Mouse (Mus musculus) heart, embryonic 15.5 days (tissue): ENCODE measurements around the gene Glo1. TPM values are rescaled to one million over a fixed set of nuclear protein-coding genes. Genes with fewer than 3 reads are reported as not detected.
"Not testable (repeated sequence)": the region's sequence is repeated elsewhere in the genome, so short reads cannot be mapped to it uniquely, and the experiment has no call there.

ENCODE experiments used
- ATAC-seq: fragments of 200-750 bp; cut with Nextera tagmentation; replicated peaks from 2 replicates; pipeline ENCODE4 v1.8.0; 2017; ENCODE audit warnings: low read depth, moderate TSS enrichment; ENCODE audit not compliant: insufficient number of reproducible peaks, insufficient read depth, low FRiP score
- H3K27ac ChIP-seq: fragments of 300-500 bp; sonication (generic); 2 replicates; pipeline ENCODE4 v1.5.1; 2015; ENCODE audit warnings: mild to moderate bottlenecking, inconsistent platforms
- H3K27me3 ChIP-seq: fragments of 300-500 bp; sonication (generic); 2 replicates; pipeline ENCODE4 v1.6.1; 2015; ENCODE audit warnings: inconsistent platforms
- H3K36me3 ChIP-seq: fragments of 300-500 bp; sonication (generic); 2 replicates; pipeline ENCODE4 v1.6.1; 2015; ENCODE audit warnings: mild to moderate bottlenecking, inconsistent platforms
- H3K4me1 ChIP-seq: fragments of 300-500 bp; sonication (generic); replicated peaks from 2 replicates; pipeline ENCODE4 v1.6.1; 2015; ENCODE audit warnings: inconsistent platforms
- H3K4me2 ChIP-seq: fragments of 300-500 bp; sonication (generic); 2 replicates; pipeline ENCODE4 v1.6.1; 2015; ENCODE audit warnings: inconsistent platforms, mild to moderate bottlenecking, moderate library complexity
- H3K4me3 ChIP-seq: fragments of 300-500 bp; sonication (generic); 2 replicates; pipeline ENCODE4 v1.5.1; 2015; ENCODE audit warnings: mild to moderate bottlenecking, inconsistent platforms
- H3K9ac ChIP-seq: fragments of 300-500 bp; sonication (generic); 2 replicates; pipeline ENCODE4 v1.6.1; 2015; ENCODE audit warnings: mild to moderate bottlenecking, inconsistent platforms
- H3K9me3 ChIP-seq: fragments of 300-500 bp; sonication (generic); replicated peaks from 2 replicates; pipeline ENCODE4 v1.6.1; 2016; ENCODE audit warnings: inconsistent platforms
- WGBS: fragments of 180-500 bp; shearing (Covaris S2); methylation state at CpG from one replicate; pipeline ENCODE4 v1.1.7; 2015; ENCODE audit warnings: mixed read lengths; 5-methylcytosine and 5-hydroxymethylcytosine counted together
- polyA plus RNA-seq: library from polyadenylated mRNA; unstranded; fragments of >200 nt; fragmentation: Nextera tagmentation; extraction: Ambion mirVana; gene quantifications from 2 replicates; pipeline ENCODE4 v1.2.1, GENCODE M21; 2015

Gene Glo1
- polyA plus RNA-seq, 1 experiment from 2014 or later, result 196 TPM

DNA sequence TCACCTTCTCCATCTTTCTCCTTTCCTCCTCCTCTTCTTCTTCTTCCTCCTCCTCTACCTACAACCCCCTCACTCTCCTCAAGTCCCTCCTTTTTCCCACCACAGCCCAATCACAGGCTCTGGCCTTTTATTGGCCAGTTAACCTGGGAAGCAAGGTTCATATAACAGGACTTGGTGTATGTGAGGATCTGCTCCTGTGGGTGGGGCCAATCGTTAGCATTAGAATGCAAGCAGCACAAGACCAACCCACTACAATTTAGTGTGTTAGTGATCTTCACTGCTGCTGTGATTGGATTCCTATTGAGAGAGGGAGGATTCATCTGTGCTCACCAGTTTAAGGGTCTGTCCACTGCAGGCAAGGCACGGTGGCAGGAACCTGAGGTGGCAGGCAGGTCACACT lies 12.3 kb upstream of the Glo1 start:
- no peak overlapping the region for H3K27ac ChIP-seq
- H3K9me3 ChIP-seq, result no peaks in the 10 kb centered on the region
- H3K4me3 ChIP-seq, result no peak overlapping the region
- H3K4me1 ChIP-seq, result peaks cover 4% of the 10 kb centered on the region
- no peak overlapping the region for H3K9ac ChIP-seq
- ATAC-seq, result no peak
- H3K27me3 ChIP-seq, result no peaks in the 10 kb centered on the region
- 66% methylated on average over 2 of the region's 2 CpGs for WGBS
- H3K36me3 ChIP-seq, result no peaks in the 10 kb centered on the region
- H3K4me2 ChIP-seq, result no peak overlapping the region

DNA sequence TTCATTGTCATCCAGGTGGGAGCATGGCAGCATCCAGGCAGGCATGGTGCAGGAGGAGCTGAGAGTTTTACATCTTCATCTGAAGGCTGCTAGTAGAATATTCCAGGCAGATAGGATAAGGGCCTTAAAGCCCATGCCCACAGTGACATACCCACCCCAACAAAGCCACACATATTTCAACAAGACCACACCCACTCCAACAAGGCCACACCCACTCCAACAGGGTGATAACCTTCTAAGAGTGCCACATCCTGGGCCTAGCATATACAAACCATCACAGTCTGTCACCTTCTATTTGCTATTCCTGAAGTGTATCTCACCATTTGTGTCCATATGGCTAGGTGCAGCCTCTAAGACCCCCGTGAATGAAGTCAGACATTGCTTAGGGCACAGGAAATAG lies 11.0 kb upstream of the Glo1 start:
- Histone ChIP-seq H3K27ac (no peak overlapping the region), H3K4me3 (no peak overlapping the region), H3K9ac (no peak overlapping the region), H3K36me3 (no peaks in the 10 kb centered on the region), H3K27me3 (no peaks in the 10 kb centered on the region), H3K4me1 (peaks cover 4% of the 10 kb centered on the region), H3K4me2 (no peak overlapping the region), H3K9me3 (no peaks in the 10 kb centered on the region)
- WGBS, result 47% methylated on average over 1 of the region's 1 CpGs
- ATAC-seq, result no peak

DNA sequence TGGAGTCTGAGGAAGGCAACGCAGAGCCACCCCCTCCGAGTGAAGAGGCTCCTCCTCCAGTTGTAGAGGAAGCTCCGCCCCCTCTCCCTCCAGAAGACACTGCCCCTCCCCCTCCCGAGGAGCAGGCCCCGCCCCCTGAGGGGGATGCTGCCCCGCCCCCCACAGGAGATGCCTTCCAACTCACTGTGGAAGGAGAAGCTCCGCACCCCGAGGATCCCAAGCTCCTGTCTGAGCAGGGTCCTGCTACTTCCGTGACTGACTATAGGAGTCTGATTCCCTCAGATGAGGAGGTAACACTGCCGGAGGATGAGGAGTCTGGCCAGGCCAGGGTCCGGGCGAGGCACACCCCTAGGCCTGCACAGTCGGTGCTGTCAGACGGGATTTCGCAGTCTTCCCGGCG lies 8.7 kb upstream of the Glo1 start:
- peak overlapping the region; percentile 42 for H3K4me3 ChIP-seq

DNA sequence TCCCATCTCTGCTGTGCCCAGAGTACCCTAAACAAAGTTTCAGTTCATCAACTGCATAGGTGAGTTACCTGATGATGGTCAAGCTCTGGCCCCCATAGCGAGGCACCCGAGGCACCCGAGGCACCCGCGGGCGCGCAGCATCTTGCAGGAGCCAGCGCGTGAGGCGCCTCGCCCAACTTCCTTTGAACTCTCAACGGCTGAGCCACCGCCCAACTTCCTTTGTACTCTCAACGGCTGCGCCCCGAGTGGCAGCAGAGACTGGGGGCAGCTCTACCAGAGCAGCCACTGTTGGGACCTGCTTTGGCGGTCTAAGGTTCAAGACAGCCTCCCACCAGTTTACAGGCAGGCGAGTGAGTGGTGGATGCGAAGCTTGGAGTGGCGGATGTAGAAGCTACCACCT lies 2.5 kb downstream of the Glo1 start, which contains the start of gene Dnah8:
Dnah8 (plus strand) TSS at position 223 of the 400 bp plus-strand sequence.
- no CpG with 5 or more reads among the region's 20 CpGs for WGBS
- ATAC-seq, result 0 out of 2 replicates have a peak, but pooled peaks have one; percentile 27
- not testable (repeated sequence) for H3K36me3 ChIP-seq

More for the DNA sequence above, 8.7 kb upstream of the Glo1 start:
- ATAC-seq, result no peak
- H3K36me3 ChIP-seq, result no peaks in the 10 kb centered on the region
- 15% methylated on average over 16 of the region's 17 CpGs for WGBS
- peak overlapping the region; percentile 57 for H3K4me2 ChIP-seq
- no peaks in the 10 kb centered on the region for H3K27me3 ChIP-seq
- H3K4me1 ChIP-seq, result peaks cover 4% of the 10 kb centered on the region
- 0 out of 2 replicates have a peak overlapping the region, but pooled peaks have one; percentile 4 for H3K9ac ChIP-seq
- no peak overlapping the region for H3K27ac ChIP-seq
- H3K9me3 ChIP-seq, result no peaks in the 10 kb centered on the region

DNA sequence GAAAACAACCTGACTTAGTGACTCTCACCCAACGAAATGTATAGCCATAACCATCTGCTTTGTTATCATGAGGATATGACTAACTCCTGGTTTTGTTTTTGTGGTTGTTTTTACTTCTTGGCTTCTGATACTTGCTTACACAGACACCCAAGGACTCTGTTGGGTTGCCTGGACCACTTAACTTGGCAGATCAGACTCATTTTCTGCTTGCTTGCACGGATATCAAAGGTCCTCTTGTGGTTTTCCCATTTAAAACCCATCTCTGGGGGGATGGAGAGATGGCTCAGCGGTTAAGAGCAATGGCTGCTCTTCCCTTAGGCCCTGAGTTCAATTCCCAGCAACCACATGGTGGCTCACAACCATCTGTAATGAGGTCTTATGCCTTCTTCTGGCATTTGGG lies 3.5 kb downstream of the Glo1 start:
- no peaks in the 10 kb centered on the region for H3K36me3 ChIP-seq
- H3K9me3 ChIP-seq, result no peaks in the 10 kb centered on the region
- H3K4me3 ChIP-seq, result no peak overlapping the region
- no peak overlapping the region for H3K4me2 ChIP-seq
- no peaks in the 10 kb centered on the region for H3K4me1 ChIP-seq
- H3K27me3 ChIP-seq, result no peaks in the 10 kb centered on the region
- no peak for ATAC-seq
- WGBS, result 85% methylated on average over 3 of the region's 3 CpGs
- no peak overlapping the region for H3K9ac ChIP-seq
- H3K27ac ChIP-seq, result no peak overlapping the region

More for the DNA sequence above, 2.5 kb downstream of the Glo1 start, which contains the start of gene Dnah8:
- not testable (repeated sequence) for H3K27me3 ChIP-seq, H3K4me1 ChIP-seq, H3K4me3 ChIP-seq, H3K9ac ChIP-seq, H3K4me2 ChIP-seq, H3K9me3 ChIP-seq, H3K27ac ChIP-seq

DNA sequence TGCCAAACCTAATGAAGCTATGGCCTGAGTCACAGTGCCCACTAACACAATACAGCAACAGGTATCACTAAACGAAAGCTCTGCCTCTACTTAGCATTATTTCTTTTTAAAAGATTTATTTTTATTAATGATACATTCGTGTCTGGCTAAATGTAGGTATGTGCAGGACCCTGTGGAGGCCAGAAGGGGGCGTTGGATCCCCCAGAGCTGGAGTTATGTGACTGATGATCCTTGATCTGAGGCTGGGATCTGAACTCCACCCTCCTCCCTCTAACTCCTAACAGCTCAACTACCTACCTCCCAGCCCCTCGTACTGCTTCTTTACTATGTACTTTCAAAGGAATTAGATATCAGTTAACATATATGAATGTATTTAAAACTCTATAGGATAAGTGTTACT lies 5.2 kb downstream of the Glo1 start:
- H3K36me3 ChIP-seq, result no peaks in the 10 kb centered on the region
- no peak for ATAC-seq
- H3K4me3 ChIP-seq, result no peak overlapping the region
- H3K9me3 ChIP-seq, result no peaks in the 10 kb centered on the region
- 64% methylated on average over 4 of the region's 4 CpGs for WGBS
- H3K27ac ChIP-seq, result no peak overlapping the region
- no peak overlapping the region for H3K4me2 ChIP-seq
- no peaks in the 10 kb centered on the region for H3K27me3 ChIP-seq
- H3K4me1 ChIP-seq, result no peaks in the 10 kb centered on the region
- H3K9ac ChIP-seq, result no peak overlapping the region

DNA sequence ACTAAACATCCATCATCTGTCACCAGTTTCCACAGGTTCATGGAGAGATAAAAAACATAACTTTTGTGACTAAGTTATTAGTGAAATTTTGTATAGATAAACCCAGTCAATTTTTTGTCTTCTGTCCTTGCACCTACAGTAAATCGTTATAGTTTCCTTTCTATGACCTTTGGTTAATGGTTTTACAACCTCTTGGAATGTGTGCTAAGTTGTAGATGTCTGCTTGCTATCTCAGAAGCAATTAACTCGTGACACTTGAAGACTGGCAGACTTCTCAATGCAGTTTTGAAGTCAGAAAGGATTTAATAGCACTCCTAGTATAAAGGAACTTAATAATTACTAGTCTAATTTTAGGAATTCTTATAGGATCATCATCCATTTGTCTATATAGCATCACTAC lies 6.1 kb downstream of the Glo1 start:
- no peak overlapping the region for H3K4me2 ChIP-seq
- 53% methylated on average over 2 of the region's 2 CpGs for WGBS
- no peak overlapping the region for H3K4me3 ChIP-seq
- no peak overlapping the region for H3K9ac ChIP-seq
- no peaks in the 10 kb centered on the region for H3K4me1 ChIP-seq
- no peaks in the 10 kb centered on the region for H3K36me3 ChIP-seq
- no peak for ATAC-seq
- no peaks in the 10 kb centered on the region for H3K27me3 ChIP-seq
- H3K27ac ChIP-seq, result no peak overlapping the region
- no peaks in the 10 kb centered on the region for H3K9me3 ChIP-seq

DNA sequence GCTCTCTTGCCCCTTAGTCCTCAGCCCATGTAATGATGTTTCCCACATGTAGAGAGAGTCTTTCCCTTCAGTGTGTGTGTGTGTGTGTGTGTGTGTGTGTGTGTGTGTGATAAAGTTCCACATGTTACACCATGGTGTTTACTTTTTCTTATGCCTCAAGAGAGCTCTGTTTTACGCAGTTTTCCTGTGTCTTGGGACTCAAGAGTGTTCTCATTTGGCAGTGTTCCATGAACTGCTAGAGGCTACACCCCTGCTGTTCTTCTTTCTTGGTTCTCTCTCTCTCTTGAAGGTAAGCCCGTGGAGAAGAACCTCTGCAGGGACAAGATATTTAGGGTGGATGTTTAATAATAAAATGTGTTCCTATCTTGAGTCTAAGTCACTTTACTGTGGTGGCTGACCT lies 7.5 kb downstream of the Glo1 start:
- Histone ChIP-seq H3K36me3 (no peaks in the 10 kb centered on the region), H3K4me2 (no peak overlapping the region), H3K4me3 (no peak overlapping the region), H3K4me1 (no peaks in the 10 kb centered on the region), H3K9me3 (no peaks in the 10 kb centered on the region), H3K27me3 (no peaks in the 10 kb centered on the region), H3K27ac (no peak overlapping the region), H3K9ac (no peak overlapping the region)
- ATAC-seq, result no peak
- WGBS, result 54% methylated on average over 2 of the region's 2 CpGs

DNA sequence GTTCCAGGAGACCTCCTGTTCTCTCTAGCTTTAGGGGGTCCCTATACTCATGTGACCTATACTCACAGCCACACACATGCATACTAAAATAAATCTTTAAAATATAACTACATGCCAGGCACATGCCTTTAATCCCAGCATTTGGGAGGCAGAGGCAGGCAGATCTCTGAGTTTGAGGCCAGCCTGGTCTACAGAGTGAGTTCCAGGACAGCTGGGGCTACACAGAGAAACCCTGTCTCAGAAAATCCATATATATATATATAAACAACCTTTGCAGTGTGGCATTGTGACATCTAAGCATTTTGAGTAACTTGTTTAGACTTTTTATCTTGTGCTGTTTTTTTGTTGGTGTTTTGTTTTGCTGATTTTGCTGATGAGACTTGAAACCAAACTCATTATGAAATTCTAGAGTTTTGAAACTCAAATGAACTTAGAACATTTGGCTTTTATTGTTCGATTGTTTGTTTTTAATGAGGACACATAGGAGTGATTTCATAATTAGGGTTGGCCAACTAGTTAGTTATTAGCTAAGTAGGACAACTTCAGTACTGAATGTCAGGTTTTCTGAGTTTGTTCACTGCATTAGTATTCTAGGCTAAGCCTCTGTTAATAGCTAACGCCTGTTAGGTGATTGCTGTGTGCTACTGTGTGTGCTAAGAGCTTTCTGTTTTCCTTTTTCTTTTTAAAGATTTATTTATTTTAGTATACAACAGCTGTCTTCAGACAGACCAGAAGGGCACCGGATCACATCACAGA lies 8.4 kb downstream of the Glo1 start:
- no peak overlapping the region for H3K27ac ChIP-seq
- H3K4me1 ChIP-seq, result no peaks in the 10 kb centered on the region
- no peaks in the 10 kb centered on the region for H3K9me3 ChIP-seq
- H3K36me3 ChIP-seq, result no peaks in the 10 kb centered on the region
- no peak for ATAC-seq
- no peak overlapping the region for H3K4me2 ChIP-seq
- 80% methylated on average over 3 of the region's 3 CpGs for WGBS
- no peak overlapping the region for H3K9ac ChIP-seq
- no peaks in the 10 kb centered on the region for H3K27me3 ChIP-seq
- no peak overlapping the region for H3K4me3 ChIP-seq

DNA sequence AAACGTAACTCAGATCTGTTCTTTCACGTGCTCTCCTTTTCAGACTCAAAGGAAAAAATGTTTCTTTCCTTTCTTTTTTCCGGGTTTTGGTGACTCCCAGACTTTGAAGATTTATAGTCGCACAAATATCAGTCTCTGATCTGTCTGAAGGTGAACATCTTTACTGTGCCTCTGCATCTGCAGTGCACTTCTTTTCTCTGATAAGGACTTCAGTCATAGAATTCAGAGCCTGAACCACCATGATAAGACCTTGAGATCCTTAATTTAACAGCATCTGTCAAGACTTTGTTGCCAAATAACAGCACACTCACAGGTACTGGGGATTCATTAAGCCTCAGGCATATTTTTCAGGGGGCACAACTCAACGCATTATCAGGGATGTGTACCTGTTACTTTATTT lies 10.5 kb downstream of the Glo1 start:
- Histone ChIP-seq H3K9me3 (no peaks in the 10 kb centered on the region), H3K36me3 (no peaks in the 10 kb centered on the region), H3K4me2 (no peak overlapping the region), H3K4me3 (no peak overlapping the region), H3K9ac (no peak overlapping the region), H3K27ac (no peak overlapping the region), H3K27me3 (no peaks in the 10 kb centered on the region), H3K4me1 (peaks cover 3% of the 10 kb centered on the region)
- 82% methylated on average over 5 of the region's 5 CpGs for WGBS
- ATAC-seq, result no peak

DNA sequence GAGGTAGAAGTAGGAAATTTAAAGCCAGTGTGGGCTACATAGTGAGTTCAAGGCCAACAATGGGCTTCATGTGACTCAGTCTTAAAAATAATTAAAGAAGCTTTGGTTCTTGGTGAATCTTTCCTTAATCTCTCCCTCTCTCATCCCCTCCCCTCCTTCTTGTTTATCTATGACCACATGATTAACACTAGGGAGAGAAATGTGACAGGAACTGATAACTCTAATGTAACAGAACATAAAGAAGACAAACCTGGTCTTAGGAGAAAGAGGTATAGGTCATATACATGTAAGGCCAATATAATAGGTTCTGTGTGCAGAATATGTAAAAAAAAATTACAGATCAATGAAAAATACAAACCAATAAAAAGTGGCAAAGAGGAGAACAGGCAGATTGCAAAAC lies 13.3 kb downstream of the Glo1 start:
- H3K9ac ChIP-seq, result no peak overlapping the region
- no peaks in the 10 kb centered on the region for H3K9me3 ChIP-seq
- H3K27ac ChIP-seq, result no peak overlapping the region
- peaks cover 18% of the 10 kb centered on the region for H3K4me1 ChIP-seq
- H3K4me2 ChIP-seq, result no peak overlapping the region
- no peaks in the 10 kb centered on the region for H3K27me3 ChIP-seq
- no peaks in the 10 kb centered on the region for H3K36me3 ChIP-seq
- ATAC-seq, result no peak
- H3K4me3 ChIP-seq, result no peak overlapping the region
